Mouse (Mus musculus): ENCODE measurements around the gene Zmym4. TPM values are rescaled to one million over a fixed set of nuclear protein-coding genes. Genes with fewer than 3 reads are reported as not detected.
"Not testable (repeated sequence)": the region's sequence is repeated elsewhere in the genome, so short reads cannot be mapped to it uniquely, and the experiment has no call there.

Zmym4 gene
- 10 to 100 TPM; 43.4 to 61.0 TPM for total RNA-seq (2021)

GRCm38 (mm10) chr4:126967864-126968821 lies at the start of gene Zmym4:
Gene Zmym4, minus strand, starts transcription at chr4:126968135.
- DNase-seq (ENCODE audit: low spot score in 2 of 2): peak; percentile 94
- intact Hi-C loops (cut with DNase I): loop anchor here (2.0 to 5.0 kb wide), 3 partner anchors 39 to 109 kb away; partner anchors contain the start of genes Sfpq and Zmym6

DNA sequence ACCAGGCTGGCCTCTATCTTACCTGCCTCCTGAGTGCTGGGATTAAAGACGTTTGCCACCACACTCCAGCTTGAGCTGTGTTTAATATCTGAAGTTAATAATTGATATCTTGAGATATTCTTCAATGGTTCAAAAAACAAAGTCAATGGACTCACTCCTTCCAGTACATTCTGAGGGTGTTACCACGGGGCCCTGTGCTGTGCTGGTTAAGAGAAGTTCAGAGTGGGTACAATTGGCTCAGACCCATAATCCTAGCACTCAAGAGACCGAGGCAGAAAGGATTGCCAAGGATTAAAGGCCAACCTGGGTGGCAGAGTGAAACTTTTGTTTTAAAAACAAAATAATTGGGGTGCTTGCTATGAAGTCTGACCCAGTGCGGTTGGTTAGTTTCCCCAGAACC lies 48.4 kb upstream of the Zmym4 start:
- intact Hi-C loops (cut with DNase I): no loop called here
- no peak for DNase-seq (ENCODE audit: low spot score in 2 of 2)

DNA sequence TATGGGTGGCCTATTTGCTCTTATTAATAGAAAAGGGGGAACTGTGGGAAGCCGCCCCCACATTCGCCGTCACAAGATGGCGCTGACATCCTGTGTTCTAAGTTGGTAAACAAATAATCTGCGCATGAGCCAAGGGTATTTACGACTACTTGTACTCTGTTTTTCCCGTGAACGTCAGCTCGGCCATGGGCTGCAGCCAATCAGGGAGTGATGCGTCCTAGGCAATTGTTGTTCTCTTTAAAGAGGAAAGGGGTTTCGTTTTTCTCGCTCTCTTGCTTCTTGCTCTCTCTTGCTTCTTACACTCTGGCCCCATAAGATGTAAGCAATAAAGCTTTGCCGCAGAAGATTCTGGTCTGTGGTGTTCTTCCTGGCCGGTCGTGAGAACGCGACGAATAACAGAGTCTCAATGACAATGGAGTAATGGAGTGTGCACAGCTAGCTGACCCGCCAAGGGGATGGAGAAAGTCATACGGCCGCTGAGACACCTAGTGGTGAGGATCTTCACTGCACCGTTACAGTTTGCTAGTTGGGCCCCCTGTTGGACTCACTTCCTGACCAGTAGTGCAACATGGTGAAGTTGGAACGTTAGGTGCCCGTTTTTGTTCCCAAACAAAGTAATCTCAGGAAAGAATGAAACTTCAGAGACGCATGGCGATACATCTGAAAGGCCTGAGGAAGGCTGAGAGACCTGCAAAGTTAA lies 47.5 kb upstream of the Zmym4 start:
- peak; percentile 76 to 83 for DNase-seq (ENCODE audit: low spot score in 2 of 2)
- intact Hi-C loops (cut with DNase I): not testable (repeated sequence)

GRCm38 (mm10) chr4:127005113-127005936 lies 37.4 kb upstream of the Zmym4 start:
- DNase-seq (ENCODE audit: low spot score in 2 of 2): peak; percentile 49 to 71
- intact Hi-C loops (cut with DNase I): loop anchor here (5.0 kb wide), 1 partner anchor 38 kb away; the partner anchor contains the start of gene Zmym4

GRCm38 (mm10) chr4:127004384-127004783 lies 36.4 kb upstream of the Zmym4 start:
- no peak for DNase-seq (ENCODE audit: low spot score in 2 of 2)
- intact Hi-C loops (cut with DNase I): no loop called here

DNA sequence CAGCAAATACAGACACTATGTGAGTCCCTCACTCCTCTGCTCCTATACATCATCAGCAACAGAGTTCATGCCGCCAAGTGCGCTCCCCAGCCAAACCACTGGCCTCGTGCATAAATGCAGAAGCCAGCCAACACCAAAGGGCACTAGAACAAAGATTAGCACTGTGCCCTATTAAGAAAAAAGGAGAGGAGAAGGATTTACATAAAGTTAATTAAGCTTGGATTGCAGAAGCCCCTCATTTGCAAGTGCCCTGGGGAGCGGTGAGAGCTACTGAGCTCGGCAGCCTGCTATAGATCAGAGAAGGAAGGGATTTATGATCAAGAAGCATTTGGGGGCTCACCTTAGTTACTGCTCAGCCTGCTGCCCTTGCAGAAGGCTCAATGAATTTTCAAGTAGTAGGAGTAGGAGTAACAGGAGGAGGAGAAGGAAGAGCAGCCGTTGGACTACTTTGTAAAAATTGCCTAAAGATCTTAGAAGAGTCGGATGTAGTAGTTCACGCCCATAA lies 32.7 kb upstream of the Zmym4 start:
- intact Hi-C loops (cut with DNase I): no loop called here
- no peak for DNase-seq (ENCODE audit: low spot score in 2 of 2)

DNA sequence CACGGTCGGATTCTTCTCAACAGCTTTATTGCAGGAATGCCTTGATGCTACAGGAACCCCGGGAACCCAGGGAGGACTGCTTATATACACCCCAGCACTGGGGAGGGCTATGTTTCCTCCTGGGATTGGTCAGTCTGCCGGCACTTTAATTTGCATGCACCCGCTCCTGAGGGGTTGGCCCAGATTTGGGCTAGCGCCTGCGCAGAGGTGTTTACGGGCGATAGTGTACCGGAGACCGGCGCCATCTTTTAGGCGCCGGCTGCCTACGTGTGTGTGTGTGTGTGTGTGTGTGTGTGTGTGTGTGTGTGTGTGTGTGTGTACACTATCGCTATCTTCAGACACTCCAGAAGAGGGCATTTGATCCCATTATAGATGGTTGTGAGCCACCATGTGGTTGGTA lies 31.4 kb upstream of the Zmym4 start:
- DNase-seq (ENCODE audit: low spot score in 2 of 2); intact Hi-C loops (cut with DNase I): not testable (repeated sequence)

GRCm38 (mm10) chr4:126992356-126992755 lies 24.4 kb upstream of the Zmym4 start:
- no peak for DNase-seq (ENCODE audit: low spot score in 2 of 2)
- intact Hi-C loops (cut with DNase I): no loop called here

GRCm38 (mm10) chr4:126990553-126990952 lies 22.6 kb upstream of the Zmym4 start:
- DNase-seq (ENCODE audit: low spot score in 2 of 2): no peak
- intact Hi-C loops (cut with DNase I): no loop called here

- DNase-seq (ENCODE audit: low spot score in 2 of 2): no peak
- intact Hi-C loops (cut with DNase I): no loop called here
Measured at GRCm38 (mm10) chr4:126988503-126988902, 20.6 kb upstream of the Zmym4 start.

GRCm38 (mm10) chr4:126986768-126987167 lies 18.8 kb upstream of the Zmym4 start:
- intact Hi-C loops (cut with DNase I): no loop called here

GRCm38 (mm10) chr4:126983736-126984525 lies 16.0 kb upstream of the Zmym4 start:
- intact Hi-C loops (cut with DNase I); DNase-seq (ENCODE audit: low spot score in 2 of 2): not testable (repeated sequence)

More at GRCm38 (mm10) chr4:126986768-126987167, 18.8 kb upstream of the Zmym4 start:
- no peak for DNase-seq (ENCODE audit: low spot score in 2 of 2)

- intact Hi-C loops (cut with DNase I): no loop called here
- DNase-seq (ENCODE audit: low spot score in 2 of 2): no peak
Measured at GRCm38 (mm10) chr4:126983321-126983720, 15.4 kb upstream of the Zmym4 start.

DNA sequence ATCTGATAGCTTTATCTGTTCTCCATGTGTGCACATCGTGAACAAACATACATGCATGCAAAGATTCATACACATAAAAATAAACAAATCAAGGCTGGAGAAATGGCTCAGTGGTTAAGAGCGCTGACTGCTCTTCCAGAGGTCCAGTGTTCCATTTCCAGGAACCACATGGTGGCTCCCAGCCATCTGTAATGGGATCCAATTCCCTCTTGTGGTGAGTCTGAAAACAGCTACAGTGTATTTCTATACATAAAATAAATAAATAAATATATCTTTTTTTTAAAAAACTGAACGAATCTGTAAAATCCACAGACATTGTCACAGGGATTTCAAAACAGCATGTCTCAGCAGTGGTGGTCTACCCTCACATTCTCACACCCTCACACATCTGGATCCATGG lies 10.8 kb upstream of the Zmym4 start:
- DNase-seq (ENCODE audit: low spot score in 2 of 2): no peak

GRCm38 (mm10) chr4:126977467-126977866 lies 9.5 kb upstream of the Zmym4 start:
- no peak for DNase-seq (ENCODE audit: low spot score in 2 of 2)
- intact Hi-C loops (cut with DNase I): no loop called here

More for the DNA sequence above, 10.8 kb upstream of the Zmym4 start:
- intact Hi-C loops (cut with DNase I): no loop called here

DNA sequence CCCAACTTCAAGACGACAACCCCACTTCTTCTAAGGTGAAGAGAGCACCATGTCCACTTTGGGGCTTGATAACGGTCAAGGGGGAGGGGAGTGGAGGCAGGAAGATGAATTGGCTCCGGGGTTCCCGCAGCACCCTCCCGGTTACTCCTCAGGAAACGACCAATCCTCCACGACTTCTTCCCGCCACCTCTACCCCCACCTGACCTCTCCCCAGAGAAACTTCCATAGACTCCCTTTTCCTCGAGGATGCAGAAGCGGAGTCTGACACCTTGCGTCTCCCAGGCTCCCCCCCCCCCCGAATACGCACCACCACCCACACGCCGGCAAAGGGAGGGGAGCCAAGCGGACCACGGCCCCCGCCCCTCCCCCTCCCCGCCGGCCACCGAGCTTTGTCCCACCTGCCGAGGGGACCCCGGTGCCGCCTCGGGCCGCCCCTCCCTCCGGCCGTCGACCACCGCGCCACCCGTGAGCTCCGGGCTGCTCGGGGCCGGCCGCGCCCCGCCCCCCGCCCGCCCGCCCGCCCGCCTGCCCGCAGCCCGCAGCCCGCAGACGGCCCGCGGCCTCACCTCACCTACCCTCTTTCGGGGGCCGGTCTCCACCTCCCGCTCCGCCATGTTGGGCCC lies 583 bp downstream of the Zmym4 start:
- intact Hi-C loops (cut with DNase I): loop anchor here (2.0 to 5.0 kb wide), 3 partner anchors 40 to 109 kb away; partner anchors contain the start of genes Sfpq and Zmym6
- DNase-seq (ENCODE audit: low spot score in 2 of 2): peak; percentile 9 to 12

DNA sequence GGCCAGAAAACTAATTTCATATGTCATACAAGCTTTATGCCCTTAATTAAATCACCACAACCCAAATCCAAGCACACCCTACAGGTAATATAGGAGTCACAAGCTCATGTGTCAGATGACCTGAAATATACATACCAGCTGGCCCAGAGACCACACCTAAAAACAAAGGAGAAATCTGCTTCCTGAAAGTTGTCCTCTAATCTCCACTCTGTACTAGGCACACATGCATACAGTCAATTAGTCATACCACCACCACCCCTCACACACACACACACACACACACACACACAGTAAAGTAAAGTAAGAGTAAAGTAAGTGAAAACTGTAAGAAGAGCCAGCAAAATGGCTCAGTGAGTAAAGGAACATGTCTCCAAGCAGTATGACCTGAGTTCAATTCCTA lies 9.3 kb downstream of the Zmym4 start:
- intact Hi-C loops (cut with DNase I): no loop called here
- no peak for DNase-seq (ENCODE audit: low spot score in 2 of 2)

DNA sequence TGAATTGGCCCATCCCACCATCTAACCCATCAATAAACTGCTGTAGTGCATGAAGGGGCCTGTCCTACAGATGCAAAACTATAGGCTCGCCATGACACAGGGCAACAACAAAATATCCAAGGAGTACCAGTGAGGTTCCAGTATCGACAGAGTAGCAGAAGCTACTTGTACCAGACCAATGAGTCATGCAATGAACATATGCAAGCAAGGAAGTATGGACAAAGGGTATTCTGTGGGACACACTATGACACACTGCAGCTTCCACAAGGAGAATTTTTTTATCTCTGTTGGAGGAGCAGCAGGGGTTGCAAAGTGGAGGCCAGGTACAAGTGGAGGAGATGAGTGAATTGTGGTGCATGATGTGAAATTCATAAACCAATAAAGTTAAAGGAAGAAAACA lies 9.7 kb downstream of the Zmym4 start:
- DNase-seq (ENCODE audit: low spot score in 2 of 2): no peak
- intact Hi-C loops (cut with DNase I): no loop called here
